Mouse (Mus musculus) ovary, adult 10 weeks (tissue): ENCODE measurements around the gene Gps2. TPM values are rescaled to one million over a fixed set of nuclear protein-coding genes. Genes with fewer than 3 reads are reported as not detected.

Experiments
- polyA plus RNA-seq: library from polyadenylated mRNA; stranded (reverse); fragments of 350-450 nt; fragmentation: Illumina TruSeq; extraction: RNeasy Lipid Tissue Mini Kit (QIAGEN cat#74804); gene quantifications from one replicate; pipeline ENCODE4 v1.2.3, GENCODE M21; 2014

Gene Gps2
- 21.7 TPM for polyA plus RNA-seq

DNA sequence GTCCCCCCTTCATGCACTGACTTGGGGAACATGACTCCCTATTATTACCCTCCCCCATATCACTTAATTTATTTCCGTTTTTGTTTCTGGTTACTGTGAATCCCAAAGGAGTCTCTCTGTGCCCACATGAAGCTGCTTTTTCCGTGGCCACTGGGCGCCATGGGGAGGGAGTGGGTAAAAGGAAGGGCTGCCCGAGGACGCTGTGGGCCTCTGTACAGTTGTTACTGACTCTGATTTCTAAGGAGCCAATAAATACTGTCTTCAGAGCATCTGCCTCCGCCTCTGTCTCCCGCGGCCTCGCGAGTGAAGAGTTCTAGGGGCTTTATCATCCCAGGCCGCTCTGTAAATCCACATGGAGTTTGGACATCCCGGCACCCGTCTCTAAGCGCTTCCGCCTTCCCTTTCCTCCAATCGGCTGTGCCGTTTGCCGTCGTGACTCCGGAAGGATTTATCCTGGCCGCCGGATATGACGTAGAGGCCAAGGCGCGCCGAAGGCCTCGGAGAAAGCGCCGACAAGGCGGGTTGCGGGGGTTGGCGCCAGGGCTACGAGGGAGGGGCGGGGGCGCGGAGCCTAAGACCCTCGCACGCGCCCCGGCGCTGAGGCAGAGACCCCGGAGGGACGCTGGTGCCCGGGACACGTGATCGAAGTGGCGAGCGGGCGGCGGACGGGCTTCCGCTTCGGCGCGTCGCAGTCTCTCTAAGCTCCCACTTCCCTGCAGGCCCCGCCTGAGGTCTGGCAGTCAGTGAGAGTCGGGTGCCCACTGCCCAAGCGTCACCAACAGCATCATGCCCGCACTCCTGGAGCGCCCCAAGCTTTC, at the start of gene Gps2:
Gene Gps2 (plus strand): TSS at position 335 of the 818 bp plus-strand sequence.

DNA sequence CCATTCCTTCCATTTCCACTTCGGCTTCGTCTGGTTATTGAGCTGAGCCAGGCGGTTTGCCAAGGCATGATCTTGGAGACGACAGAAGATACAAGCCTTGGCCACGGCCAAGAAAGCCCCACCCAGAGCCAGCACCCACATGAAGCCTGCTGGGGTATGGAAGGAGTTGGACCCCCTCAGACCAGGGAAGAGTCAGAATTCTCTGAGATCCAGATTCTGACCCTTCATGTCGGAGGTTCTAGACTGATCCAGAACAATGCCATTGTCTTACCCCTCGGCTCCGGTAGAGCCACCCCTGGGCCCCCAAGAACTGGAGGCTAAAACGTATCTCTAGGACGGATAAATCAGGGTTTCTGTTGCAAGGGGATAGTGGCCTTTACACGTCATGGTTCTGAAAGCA, 35.8 kb upstream of the Gps2 start, which contains the start of gene Tmem95:
Gene Tmem95 (minus strand): TSS at position 141 of the 400 bp plus-strand sequence.

DNA sequence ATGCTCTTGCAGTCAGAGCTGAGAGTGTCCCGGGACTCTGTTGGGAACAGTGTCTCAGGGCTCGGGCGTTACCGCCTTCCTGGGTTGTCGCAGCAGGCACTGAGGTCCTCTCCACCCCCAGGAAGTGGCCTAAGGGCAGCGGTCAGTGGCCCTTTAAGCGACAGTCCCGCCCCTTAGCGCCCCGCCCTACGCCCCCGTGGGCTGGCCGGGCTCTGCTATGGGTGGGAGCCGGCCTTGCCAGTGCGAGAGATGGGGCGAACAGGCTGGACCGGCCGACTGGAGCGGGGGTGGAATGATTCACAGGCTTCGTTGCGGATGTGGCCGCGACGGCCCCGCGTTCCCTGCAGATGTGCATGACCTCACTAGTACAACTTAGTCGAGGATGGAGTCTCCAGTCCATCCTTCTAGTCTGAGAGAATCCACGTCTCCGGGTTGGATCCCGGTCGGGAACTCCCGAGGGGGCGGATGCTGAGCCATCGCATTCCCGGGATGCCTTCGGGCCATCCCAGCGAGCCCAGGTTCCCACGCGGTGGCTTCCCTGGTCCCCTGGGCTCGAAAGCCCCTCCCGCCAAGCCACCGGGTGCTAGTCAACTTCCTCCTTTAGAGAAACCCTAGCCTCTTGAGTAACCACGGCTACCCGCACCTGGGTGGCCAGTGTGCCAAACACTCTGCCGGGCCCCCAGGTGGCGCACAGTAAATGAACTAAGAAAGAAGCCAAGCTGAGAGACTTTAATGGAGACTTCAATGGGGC, 32.7 kb upstream of the Gps2 start, which contains the start of gene Kctd11:
Gene Kctd11 (minus strand): TSS at position 554 of the 751 bp plus-strand sequence.

DNA sequence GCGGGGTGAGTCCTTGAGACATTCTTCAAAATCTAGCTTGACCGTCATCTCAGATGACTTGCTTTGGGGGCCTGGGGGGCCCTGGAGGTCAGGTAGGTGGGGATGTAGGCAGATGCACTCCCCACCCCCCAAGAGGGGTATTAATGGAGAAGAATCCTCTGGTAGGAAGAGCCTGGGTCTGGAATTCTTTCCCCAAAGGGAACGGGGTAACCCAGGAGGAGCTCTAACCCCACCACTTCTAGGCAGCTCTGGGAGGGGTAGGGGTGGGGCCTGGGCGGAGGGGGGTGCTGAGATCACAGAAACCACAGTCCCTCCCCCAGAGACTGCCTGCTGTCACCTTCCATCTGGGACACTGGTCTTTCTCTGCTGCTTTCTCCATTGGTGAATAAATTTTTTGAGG, 18.4 kb upstream of the Gps2 start, which contains the start of gene Acap1:
Gene Acap1 (minus strand): TSS at position 249 of the 400 bp plus-strand sequence.

DNA sequence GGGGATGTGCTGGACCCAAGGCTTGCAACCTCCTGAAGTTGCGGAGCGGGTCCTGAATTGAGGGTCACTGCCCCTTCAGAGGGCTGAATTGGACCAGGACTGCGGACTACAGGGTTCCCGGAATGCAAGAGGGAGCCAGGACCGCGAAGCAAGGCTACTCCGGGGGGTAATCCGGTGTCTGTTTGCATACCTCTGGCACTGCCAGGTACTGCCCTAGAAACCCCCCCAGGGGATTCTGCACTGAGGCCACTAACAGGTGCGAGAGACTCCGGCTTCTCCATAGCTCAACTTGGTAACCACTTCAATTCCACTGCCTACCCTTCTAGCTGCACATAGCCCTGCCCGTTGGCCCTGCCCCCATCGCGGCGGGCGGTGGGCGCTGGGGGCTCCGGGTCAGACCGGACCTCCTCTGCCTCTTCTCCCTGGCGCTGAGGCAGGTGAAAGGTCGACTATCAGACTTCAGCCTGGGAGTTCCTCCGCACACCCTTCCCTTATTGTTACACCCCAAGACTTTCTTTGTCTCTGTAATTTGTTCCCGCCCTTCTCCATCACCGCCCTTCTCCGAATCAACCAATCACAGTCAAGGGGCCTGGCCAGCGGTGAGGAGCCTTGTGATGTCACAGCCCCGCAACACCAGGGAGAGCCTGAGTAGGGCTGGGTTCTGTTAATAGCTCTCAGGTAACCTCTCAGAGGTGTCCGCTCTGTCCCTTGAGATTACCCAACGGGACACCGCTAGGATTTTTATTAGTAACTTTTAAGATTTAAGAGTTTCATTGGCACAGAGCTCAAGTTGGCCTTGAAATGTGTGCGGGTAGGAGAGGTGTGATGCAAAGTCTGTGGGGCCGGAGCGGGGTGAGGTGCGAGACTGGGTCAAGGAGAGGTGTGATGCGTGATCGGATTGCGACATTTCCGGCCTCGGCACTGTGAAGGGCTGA, 12.9 kb upstream of the Gps2 start, which contains the start of the genes 2810408A11Rik and Neurl4:
Gene 2810408A11Rik (minus strand): TSS at position 517 of the 935 bp plus-strand sequence.
Gene Neurl4 (plus strand): TSS at position 602 of the 935 bp plus-strand sequence.

DNA sequence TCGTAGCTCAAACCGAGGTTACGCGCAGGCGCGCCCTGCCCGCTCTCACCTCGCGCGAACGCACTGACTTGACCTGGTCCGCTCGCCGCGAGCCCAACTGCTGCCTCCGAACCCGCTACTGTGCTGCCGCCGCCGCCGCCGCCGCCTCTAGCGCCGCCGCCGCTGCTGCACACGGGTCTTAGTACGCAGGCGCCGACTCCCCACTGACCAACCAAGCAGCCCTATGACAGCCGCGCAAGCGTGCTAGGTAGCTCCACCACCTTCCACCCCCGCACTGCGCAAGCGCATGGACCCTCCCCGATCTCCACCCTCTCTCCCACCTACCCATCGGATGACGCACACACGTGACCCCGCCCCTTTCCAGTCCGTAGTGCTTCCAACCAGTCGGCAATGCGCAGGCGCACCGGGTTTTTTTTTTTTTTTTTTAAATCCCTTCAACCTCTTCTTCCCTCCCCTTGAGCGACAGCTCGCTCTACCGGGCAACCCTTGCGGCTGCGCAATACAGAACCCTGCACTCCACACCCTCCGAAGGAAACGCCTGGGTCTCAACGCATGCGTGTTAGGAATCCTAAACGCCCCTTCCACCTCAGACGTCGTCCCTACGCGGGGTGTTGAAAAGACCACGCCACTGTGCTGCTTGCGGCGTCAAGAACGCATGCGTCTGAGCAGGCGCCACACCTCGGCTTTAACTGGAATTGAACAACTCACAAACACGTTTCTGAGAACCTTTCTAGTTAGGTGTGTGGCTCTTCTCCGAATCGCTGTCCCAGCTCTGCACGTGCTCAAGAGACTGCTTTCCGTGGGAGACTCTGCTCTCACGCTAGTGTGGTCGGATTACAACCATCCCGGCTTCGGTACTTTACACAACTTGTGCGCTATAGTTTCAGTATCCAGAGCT, 7.7 kb downstream of the Gps2 start, which contains the start of gene Eif5a:
Gene Eif5a (minus strand): TSS at position 845 of the 898 bp plus-strand sequence.

DNA sequence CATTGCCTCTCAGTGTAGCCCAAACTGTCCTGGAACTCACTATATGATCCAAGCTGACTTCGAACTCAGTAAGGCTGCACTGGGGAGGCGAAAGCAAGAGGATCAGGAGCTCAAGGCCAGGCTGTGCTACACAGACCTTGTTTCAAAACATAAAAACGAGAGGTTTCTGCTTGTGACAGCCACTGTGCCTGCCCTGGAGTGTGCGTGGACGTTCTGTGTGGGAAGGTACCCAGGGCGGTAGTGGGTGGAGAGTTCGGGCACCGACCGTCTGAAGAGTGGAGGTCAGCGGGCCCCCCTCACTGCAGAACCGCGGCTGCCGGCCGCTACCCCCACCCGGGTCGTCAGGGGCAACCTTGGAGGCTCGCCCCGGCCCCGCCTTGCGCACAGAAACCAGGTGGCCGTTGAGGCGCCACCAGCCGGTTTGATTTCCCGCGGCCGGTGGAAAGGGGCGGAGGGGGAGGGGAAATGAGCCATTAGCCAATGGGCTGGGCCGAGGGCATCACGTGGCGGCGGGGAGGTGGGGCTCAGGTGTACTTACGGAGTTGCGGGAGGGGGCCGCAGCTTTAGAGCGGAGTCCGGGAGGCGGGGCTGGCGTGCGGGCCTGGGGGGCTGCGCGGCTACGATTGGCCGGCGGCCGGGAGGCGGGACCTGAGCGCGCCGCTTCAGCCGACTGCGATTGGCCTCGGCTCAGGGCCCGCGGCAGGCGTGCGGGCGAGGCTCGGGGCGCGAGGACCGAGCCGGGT, 21.6 kb downstream of the Gps2 start, which contains the start of gene Ybx2:
Gene Ybx2 (plus strand): TSS at position 660 of the 743 bp plus-strand sequence.

DNA sequence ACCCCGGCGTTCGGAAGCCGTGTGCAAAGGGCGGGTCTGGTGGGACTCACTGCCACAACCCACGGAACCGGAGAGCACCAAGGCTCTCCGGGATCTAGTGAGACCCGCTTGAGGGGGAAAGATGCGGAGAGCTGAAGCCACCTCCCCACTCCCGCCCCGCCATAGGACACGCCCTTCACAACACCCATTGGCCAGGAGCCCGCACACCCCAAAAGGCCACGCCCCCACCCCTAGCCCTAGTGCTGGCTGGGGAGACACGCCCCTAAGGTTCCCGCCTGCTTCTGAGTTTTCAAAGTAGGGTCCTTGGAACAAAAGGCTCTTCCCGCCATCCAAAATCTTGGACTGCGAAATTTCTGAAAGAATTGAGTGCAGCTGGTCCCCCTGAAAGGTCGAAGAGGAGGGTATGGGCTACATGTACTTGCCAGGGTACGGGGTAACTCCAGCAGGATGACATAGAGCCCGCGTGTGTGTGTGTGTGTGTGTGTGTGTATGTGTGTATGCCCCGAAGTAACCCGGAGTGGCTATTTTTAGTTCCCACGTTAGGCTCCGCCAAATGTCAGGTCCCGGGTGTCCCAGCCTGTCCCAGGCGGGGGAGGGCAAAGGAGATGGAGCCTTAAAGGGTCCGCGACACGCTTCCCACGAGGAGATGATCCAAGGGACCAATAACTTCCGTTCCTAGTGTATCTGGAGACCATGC, 34.5 kb downstream of the Gps2 start, which contains the start of gene Slc2a4:
Gene Slc2a4 (minus strand): TSS at position 123 of the 697 bp plus-strand sequence.

DNA sequence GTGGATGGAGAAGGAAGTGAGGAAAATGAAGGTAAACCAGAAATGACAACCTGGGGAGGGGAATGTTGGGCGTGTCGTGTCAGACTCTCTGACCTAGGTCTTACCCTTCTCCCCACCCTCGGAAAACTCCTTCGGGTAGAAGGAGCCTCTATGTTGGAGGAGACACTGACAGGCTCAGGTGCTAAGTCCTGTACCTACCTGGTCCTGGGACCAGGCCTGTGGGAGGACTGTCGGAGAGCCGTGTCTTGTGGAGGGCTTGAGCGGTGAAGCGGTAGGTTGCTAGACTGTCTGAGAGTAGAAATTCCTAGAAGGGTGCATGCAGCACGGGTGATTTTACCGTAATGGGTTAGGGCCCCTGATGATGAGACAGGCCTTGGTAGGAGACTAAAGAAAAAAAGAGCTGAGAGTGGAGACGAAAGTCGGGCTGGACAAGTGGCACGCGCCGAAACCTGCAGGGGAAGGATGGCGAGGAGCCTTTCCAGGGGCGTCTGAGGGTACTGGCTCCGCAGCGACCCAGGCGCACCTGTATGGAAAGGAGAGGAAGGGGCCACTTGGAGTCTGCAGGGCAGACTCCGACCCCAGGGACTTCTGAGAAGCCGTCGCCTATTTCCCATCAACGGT, 51.1 kb downstream of the Gps2 start, which contains the start of gene Cldn7:
Gene Cldn7 (plus strand): TSS at position 130 of the 621 bp plus-strand sequence.

Other genes starting within 250 kb of the Gps2 start
- gene Cd68, start 247.7 kb upstream of the Gps2 start, polyA plus RNA-seq = 9.4 TPM
- 723 TPM for gene Eif4a1, start 241.5 kb upstream of the Gps2 start, polyA plus RNA-seq
- gene Senp3, start 231.8 kb upstream of the Gps2 start, polyA plus RNA-seq = 55.2 TPM
- gene Tnfsf13, start 228.1 kb upstream of the Gps2 start, polyA plus RNA-seq = 10.7 TPM
- gene Tnfsf12, start 218.0 kb upstream of the Gps2 start, polyA plus RNA-seq = 4.0 TPM
- gene Tnfsfm13, start 217.8 kb upstream of the Gps2 start, polyA plus RNA-seq = 2.3 TPM
- gene Polr2a, start 155.3 kb upstream of the Gps2 start, polyA plus RNA-seq = 38.0 TPM
- 0.48 TPM for gene Slc35g3, start 151.9 kb upstream of the Gps2 start, polyA plus RNA-seq
- 26.4 TPM for gene Zbtb4, start 148.0 kb upstream of the Gps2 start, polyA plus RNA-seq
- 3.4 TPM for gene Chrnb1, start 117.9 kb upstream of the Gps2 start, polyA plus RNA-seq
- gene Fgf11, start 112.0 kb upstream of the Gps2 start, polyA plus RNA-seq = 7.0 TPM
- gene Tmem102, start 108.3 kb upstream of the Gps2 start, polyA plus RNA-seq = 1.2 TPM
- not detected for gene Gm39566, start 98.6 kb upstream of the Gps2 start, polyA plus RNA-seq
- gene Spem2, start 95.4 kb upstream of the Gps2 start, polyA plus RNA-seq = not detected
- gene Spem1, start 91.7 kb upstream of the Gps2 start, polyA plus RNA-seq = not detected
- 1.4 TPM for gene Nlgn2, start 76.1 kb upstream of the Gps2 start, polyA plus RNA-seq
- 16.6 TPM for gene Tmem256, start 75.4 kb upstream of the Gps2 start, polyA plus RNA-seq
- gene Plscr3, start 67.5 kb upstream of the Gps2 start, polyA plus RNA-seq = 1.2 TPM
- gene Tnk1, start 55.2 kb upstream of the Gps2 start, polyA plus RNA-seq = 0.26 TPM
- not detected for gene Tmem95, start 35.9 kb upstream of the Gps2 start, polyA plus RNA-seq
- 2.4 TPM for gene Kctd11, start 32.5 kb upstream of the Gps2 start, polyA plus RNA-seq
- not detected for gene Acap1, start 18.3 kb upstream of the Gps2 start, polyA plus RNA-seq
- 2.4 TPM for gene 2810408A11Rik, start 12.9 kb upstream of the Gps2 start, polyA plus RNA-seq
- 4.1 TPM for gene Neurl4, start 12.8 kb upstream of the Gps2 start, polyA plus RNA-seq
- 199 TPM for gene Eif5a, start 8.1 kb downstream of the Gps2 start, polyA plus RNA-seq
- gene Ybx2, start 21.9 kb downstream of the Gps2 start, polyA plus RNA-seq = 6.4 TPM
- gene Slc2a4, start 34.3 kb downstream of the Gps2 start, polyA plus RNA-seq = 0.63 TPM
- 2.6 TPM for gene Cldn7, start 50.9 kb downstream of the Gps2 start, polyA plus RNA-seq
- 63.2 TPM for gene Ctdnep1, start 67.3 kb downstream of the Gps2 start, polyA plus RNA-seq
- 5.8 TPM for gene Elp5, start 68.6 kb downstream of the Gps2 start, polyA plus RNA-seq
- gene Gabarap, start 77.3 kb downstream of the Gps2 start, polyA plus RNA-seq = 449 TPM
- 24.2 TPM for gene Phf23, start 81.9 kb downstream of the Gps2 start, polyA plus RNA-seq
- 1.8 TPM for gene Dvl2, start 86.7 kb downstream of the Gps2 start, polyA plus RNA-seq
- gene Acadvl, start 101.5 kb downstream of the Gps2 start, polyA plus RNA-seq = 5.8 TPM
- gene Dlg4, start 103.1 kb downstream of the Gps2 start, polyA plus RNA-seq = 1.7 TPM
- not detected for gene Asgr1, start 140.2 kb downstream of the Gps2 start, polyA plus RNA-seq
- gene Asgr2, start 178.8 kb downstream of the Gps2 start, polyA plus RNA-seq = 0.80 TPM
- 21.9 TPM for gene Mgl2, start 216.4 kb downstream of the Gps2 start, polyA plus RNA-seq
- 3.7 TPM for gene Clec10a, start 242.3 kb downstream of the Gps2 start, polyA plus RNA-seq